Mouse (Mus musculus) hindbrain, embryonic 14.5 days (tissue): Measurements from ENCODE around the gene B3galnt2. TPM values are rescaled to one million over a fixed set of nuclear protein-coding genes. Genes with fewer than 3 reads are reported as not detected.

Experiments used
- ATAC-seq: fragments of 200-750 bp; cut with Nextera tagmentation; 2 replicates; pipeline ENCODE4 v1.8.0; 2017; ENCODE audit warnings: moderate number of reproducible peaks, mild to moderate bottlenecking, moderate TSS enrichment, moderate library complexity; ENCODE audit not compliant: low FRiP score
- DNase-seq: peaks from one replicate; pipeline ENCODE4 v3.0.0-alpha.2; 2015; ENCODE audit warnings: low spot score
- H3K27ac ChIP-seq: fragments of 300-500 bp; sonication (generic); 2 replicates; pipeline ENCODE4 v1.5.1; 2014; ENCODE audit warnings: mild to moderate bottlenecking, moderate library complexity
- H3K27me3 ChIP-seq: fragments of 300-500 bp; sonication (generic); 2 replicates; pipeline ENCODE4 v1.6.1; 2014; ENCODE audit warnings: mild to moderate bottlenecking, low read length, mixed read lengths; ENCODE audit not compliant: control insufficient read depth, insufficient read depth
- H3K36me3 ChIP-seq: fragments of 300-500 bp; sonication (generic); replicated peaks from 2 replicates; pipeline ENCODE4 v1.6.1; 2014; ENCODE audit not compliant: control insufficient read depth, insufficient read depth
- H3K4me1 ChIP-seq: fragments of 300-500 bp; sonication (generic); replicated peaks from 2 replicates; pipeline ENCODE4 v1.6.1; 2014; ENCODE audit warnings: antibody characterized with exemption, low read length, mixed read lengths; ENCODE audit not compliant: control insufficient read depth, insufficient read depth
- H3K4me2 ChIP-seq: fragments of 300-500 bp; sonication (generic); replicated peaks from 2 replicates; pipeline ENCODE4 v1.6.1; 2014; ENCODE audit warnings: mild to moderate bottlenecking, moderate library complexity
- H3K4me3 ChIP-seq: fragments of 300-500 bp; sonication (generic); replicated peaks from 2 replicates; pipeline ENCODE4 v1.5.1; 2014; ENCODE audit warnings: mild to moderate bottlenecking, low read length
- H3K9ac ChIP-seq: fragments of 300-500 bp; sonication (generic); 2 replicates; pipeline ENCODE4 v1.6.1; 2014
- H3K9me3 ChIP-seq: fragments of 300-500 bp; sonication (generic); 2 replicates; pipeline ENCODE4 v1.6.1; 2016; ENCODE audit warnings: low read length; ENCODE audit not compliant: control insufficient read depth
- WGBS: fragments of 180-500 bp; shearing (Covaris S2); extraction: QIAGEN DNeasy Blood & Tissue Kit; methylation state at CpG from one replicate; pipeline ENCODE4 v1.1.7; 2014; 5-methylcytosine and 5-hydroxymethylcytosine counted together
- polyA plus RNA-seq: library from polyadenylated mRNA; unstranded; fragments of >200 nt; fragmentation: Nextera tagmentation; extraction: Ambion mirVana; gene quantifications from 2 replicates; pipeline ENCODE4 v1.2.1, GENCODE M21; 2014

B3galnt2 gene
- polyA plus RNA-seq, 1 experiment from 2014 or later, result 15.6 TPM

DNA sequence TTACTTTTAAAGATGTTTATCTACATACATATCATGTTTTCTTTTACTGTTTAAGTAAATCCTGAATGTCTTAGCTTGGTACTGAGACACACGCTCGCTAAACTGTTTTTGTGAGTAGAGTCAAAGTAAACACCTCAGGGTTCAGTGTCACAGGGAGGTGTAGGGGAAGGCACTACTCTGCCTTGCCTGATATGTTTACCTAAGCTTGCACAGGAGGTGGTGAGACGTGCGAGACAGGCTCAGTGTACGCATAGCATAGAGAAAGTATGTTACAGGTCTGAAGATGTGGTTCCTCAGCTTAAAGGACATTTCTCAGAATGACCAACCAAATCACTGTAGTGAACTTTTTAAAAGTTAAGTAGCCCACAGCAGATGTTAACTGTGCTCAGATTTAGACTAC is 43.2 kb downstream of the B3galnt2 start:
- no peak for DNase-seq
- H3K27ac ChIP-seq, result no peak overlapping the region
- WGBS, result 93% methylated on average over 5 of the region's 5 CpGs
- no peaks in the 10 kb centered on the region for H3K27me3 ChIP-seq
- no peak overlapping the region for H3K4me3 ChIP-seq
- H3K36me3 ChIP-seq, result peaks cover 99% of the 10 kb centered on the region
- no peak overlapping the region for H3K9ac ChIP-seq
- no peak overlapping the region for H3K4me2 ChIP-seq
- H3K9me3 ChIP-seq, result no peaks in the 10 kb centered on the region
- no peaks in the 10 kb centered on the region for H3K4me1 ChIP-seq
- ATAC-seq, result no peak

DNA sequence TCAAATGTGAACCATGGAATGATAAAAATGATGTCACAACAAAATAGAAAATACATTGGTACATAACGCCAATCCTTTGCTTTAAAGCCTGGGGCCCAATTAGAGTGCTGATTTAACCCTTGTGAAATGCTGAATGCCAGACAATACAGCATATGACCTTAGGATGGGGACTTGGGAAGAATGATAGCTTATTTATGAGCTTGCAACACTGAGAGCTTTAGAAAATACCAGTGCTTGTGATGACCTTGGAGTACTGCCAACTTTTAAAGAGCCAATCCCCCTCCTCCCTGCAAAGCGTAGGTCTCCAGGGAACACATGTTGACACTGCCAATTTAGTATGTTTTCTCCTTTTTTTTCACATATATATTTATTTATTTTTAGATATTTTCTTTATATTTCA is 48.4 kb downstream of the B3galnt2 start:
- peaks cover 96% of the 10 kb centered on the region for H3K36me3 ChIP-seq
- 62% methylated on average over 2 of the region's 2 CpGs for WGBS
- H3K27me3 ChIP-seq, result no peaks in the 10 kb centered on the region
- H3K9ac ChIP-seq, result no peak overlapping the region
- no peak overlapping the region for H3K4me2 ChIP-seq
- H3K9me3 ChIP-seq, result no peaks in the 10 kb centered on the region
- no peak for DNase-seq
- H3K27ac ChIP-seq, result no peak overlapping the region
- no peak for ATAC-seq
- no peak overlapping the region for H3K4me3 ChIP-seq
- H3K4me1 ChIP-seq, result no peaks in the 10 kb centered on the region

DNA sequence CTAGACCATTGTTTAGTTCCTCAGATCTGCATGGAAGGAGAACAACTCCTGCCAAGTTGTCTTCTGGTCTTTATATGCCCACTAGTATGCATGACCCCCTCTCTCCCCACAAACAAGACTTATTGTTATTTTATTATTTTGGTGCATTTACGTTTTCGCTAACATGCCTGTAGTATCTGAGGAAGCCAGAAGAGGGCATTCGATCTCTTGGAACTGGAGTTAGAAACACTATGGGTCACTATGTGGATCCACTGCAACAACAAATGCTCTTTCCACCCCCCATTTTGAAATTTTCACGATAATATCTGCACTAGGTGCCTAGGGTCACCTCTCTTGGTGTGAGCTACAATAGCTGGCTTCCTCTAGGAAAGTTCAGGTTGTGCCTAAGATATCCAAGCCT is 49.8 kb downstream of the B3galnt2 start:
- H3K9me3 ChIP-seq, result no peaks in the 10 kb centered on the region
- no peaks in the 10 kb centered on the region for H3K4me1 ChIP-seq
- peaks cover 94% of the 10 kb centered on the region for H3K36me3 ChIP-seq
- H3K9ac ChIP-seq, result no peak overlapping the region
- ATAC-seq, result no peak
- 88% methylated on average over 4 of the region's 4 CpGs for WGBS
- H3K27ac ChIP-seq, result no peak overlapping the region
- DNase-seq, result no peak
- H3K27me3 ChIP-seq, result no peaks in the 10 kb centered on the region
- H3K4me3 ChIP-seq, result no peak overlapping the region
- no peak overlapping the region for H3K4me2 ChIP-seq

DNA sequence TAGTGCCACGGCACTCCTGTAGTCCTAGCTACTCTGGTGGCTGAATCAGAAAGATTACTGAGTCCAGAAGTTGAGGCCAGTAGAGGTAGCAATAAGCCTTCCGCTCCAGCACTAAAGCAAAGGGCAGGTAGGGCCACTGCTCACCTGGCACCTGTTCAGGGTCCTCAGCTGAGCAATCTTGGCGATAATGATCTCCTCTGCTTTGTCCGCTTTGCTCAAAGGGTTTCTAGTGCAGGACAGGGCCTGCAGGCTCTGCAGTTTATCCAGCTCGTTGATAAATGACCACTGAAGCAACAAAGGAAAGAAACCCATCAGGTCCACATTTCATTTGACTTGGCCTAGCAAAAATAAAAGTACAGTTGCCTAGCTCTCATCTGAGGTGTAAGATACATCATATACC is 50.7 kb downstream of the B3galnt2 start:
- Histone ChIP-seq H3K4me1 (no peaks in the 10 kb centered on the region), H3K9ac (no peak overlapping the region), H3K4me3 (no peak overlapping the region), H3K27ac (no peak overlapping the region), H3K36me3 (peaks cover 92% of the 10 kb centered on the region), H3K27me3 (no peaks in the 10 kb centered on the region), H3K4me2 (no peak overlapping the region), H3K9me3 (no peaks in the 10 kb centered on the region)
- 96% methylated on average over 5 of the region's 5 CpGs for WGBS
- ATAC-seq, result no peak
- DNase-seq, result no peak

DNA sequence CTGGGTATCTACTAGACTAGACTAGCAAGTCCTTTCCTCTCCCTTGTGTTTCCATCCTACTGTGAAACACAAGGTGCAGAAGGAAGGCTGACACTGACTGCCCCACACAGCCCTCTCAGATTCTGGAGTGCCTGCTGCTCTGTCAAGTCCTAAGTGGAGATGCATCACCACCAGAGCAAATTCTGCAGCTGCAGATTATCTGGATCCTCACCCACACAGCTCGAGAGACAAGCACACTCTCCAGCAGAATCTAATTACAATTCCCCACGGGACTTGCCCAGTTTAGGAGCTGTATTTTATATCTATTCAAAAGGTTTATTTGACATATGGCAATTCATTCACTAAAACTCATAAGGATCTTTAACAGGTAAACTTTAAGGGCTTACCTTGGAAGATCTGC is 51.8 kb downstream of the B3galnt2 start:
- Histone ChIP-seq H3K9me3 (no peaks in the 10 kb centered on the region), H3K9ac (no peak overlapping the region), H3K4me1 (no peaks in the 10 kb centered on the region), H3K4me3 (no peak overlapping the region), H3K27ac (no peak overlapping the region), H3K36me3 (peaks cover 86% of the 10 kb centered on the region), H3K27me3 (no peaks in the 10 kb centered on the region), H3K4me2 (no peak overlapping the region)
- no peak for DNase-seq
- WGBS, result 69% methylated on average over 2 of the region's 2 CpGs
- no peak for ATAC-seq

DNA sequence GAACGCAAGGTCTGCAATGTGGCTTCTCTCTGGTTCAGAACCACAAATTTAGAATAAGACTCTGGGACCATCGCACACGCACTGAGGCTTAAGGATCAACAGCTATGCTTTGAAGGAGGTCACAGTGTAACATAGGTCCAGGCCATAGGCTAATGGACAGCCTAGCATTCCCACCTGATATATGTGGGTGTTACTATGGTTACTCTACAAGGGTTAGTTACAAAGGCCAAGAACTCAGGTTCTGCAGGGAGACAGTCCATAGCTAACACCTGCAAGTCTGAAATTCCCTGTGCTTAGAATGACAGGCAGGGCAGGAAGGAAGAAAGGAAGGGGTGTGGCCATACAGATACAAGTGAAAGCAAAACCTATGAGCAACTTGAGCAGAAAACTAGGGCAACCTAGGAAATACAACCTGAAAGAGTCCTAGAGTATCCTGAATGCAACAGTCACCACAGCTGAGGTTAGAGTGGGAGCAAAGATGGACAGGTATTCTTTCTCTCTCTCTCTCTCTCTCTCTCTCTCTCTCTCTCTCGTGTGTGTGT is 57.3 kb downstream of the B3galnt2 start:
- no peak overlapping the region for H3K9ac ChIP-seq
- no peak overlapping the region for H3K27ac ChIP-seq
- H3K4me3 ChIP-seq, result no peak overlapping the region
- ATAC-seq (no peak), DNase-seq (no peak)
- no peaks in the 10 kb centered on the region for H3K9me3 ChIP-seq
- H3K4me2 ChIP-seq, result no peak overlapping the region
- 89% methylated on average over 4 of the region's 4 CpGs for WGBS
- H3K27me3 ChIP-seq, result no peaks in the 10 kb centered on the region
- no peaks in the 10 kb centered on the region for H3K4me1 ChIP-seq
- peaks cover 85% of the 10 kb centered on the region for H3K36me3 ChIP-seq

DNA sequence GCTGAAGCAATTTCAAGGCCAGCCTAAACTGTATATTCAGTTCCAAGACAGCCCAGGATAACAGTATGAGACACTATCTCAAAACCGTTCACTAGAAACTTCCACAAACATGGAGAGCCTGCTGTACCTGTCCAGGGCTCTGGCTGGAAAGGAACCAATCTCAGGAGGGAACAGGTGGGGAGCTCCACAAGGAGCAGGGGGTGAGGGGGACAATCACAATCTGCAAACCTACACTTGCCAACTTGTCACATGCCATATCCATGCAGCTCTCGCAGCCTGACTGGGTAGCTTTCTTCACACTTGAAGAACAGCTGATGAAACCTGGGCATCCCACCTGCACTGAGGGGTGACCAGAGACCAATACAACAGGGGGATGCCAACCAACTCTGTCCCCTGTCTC is 59.7 kb downstream of the B3galnt2 start:
- Histone ChIP-seq H3K27ac (no peak overlapping the region), H3K4me3 (no peak overlapping the region), H3K36me3 (peaks cover 85% of the 10 kb centered on the region), H3K9me3 (no peaks in the 10 kb centered on the region), H3K4me2 (no peak overlapping the region), H3K27me3 (no peaks in the 10 kb centered on the region), H3K9ac (no peak overlapping the region), H3K4me1 (no peaks in the 10 kb centered on the region)
- ATAC-seq (no peak), DNase-seq (no peak)
- WGBS, result 96% methylated on average over 2 of the region's 2 CpGs

DNA sequence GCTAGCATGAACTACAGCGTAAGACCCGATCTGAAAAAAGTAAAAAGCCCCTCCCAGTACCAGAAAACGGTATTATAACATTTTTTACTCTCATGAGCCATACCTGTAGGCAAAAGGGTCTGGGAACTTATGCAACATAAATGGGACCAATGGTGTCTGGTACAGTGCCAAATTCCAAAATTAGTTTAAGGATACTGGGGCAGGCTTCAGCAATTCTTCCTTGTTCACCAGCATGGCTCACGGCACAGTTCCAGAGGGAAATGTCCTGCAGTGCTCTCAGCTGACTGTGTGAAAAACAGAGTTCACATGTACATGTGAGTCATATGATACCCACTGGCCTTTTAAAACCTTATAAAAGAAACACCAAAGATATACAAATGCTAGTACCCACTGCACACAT is 60.3 kb downstream of the B3galnt2 start:
- ATAC-seq, result no peak
- no peak overlapping the region for H3K4me2 ChIP-seq
- no peak overlapping the region for H3K9ac ChIP-seq
- no peaks in the 10 kb centered on the region for H3K9me3 ChIP-seq
- no peak overlapping the region for H3K4me3 ChIP-seq
- no peaks in the 10 kb centered on the region for H3K4me1 ChIP-seq
- DNase-seq, result no peak
- peaks cover 85% of the 10 kb centered on the region for H3K36me3 ChIP-seq
- 92% methylated on average over 4 of the region's 4 CpGs for WGBS
- H3K27me3 ChIP-seq, result no peaks in the 10 kb centered on the region
- no peak overlapping the region for H3K27ac ChIP-seq

DNA sequence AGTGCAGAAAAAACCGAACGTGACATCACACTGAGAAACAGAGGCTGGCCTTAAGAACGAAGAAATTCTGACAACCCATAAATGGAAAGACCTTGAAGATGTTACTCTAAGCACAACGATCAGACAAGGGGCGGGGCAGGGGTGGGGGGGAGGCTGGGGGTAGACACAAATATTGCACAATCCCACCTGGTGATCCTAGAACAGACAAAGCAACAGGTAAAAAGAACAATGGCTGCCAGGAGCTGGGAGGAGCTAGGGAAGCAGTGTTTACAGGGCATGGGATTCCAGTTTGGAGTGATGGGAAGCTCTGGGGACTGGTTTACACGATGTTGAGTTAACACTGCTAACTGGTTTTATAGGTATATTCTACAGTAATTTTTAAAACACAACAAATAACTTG is 61.3 kb downstream of the B3galnt2 start:
- DNase-seq, result no peak
- H3K9me3 ChIP-seq, result no peaks in the 10 kb centered on the region
- H3K9ac ChIP-seq, result no peak overlapping the region
- H3K36me3 ChIP-seq, result peaks cover 81% of the 10 kb centered on the region
- no peak for ATAC-seq
- no peak overlapping the region for H3K27ac ChIP-seq
- no peaks in the 10 kb centered on the region for H3K4me1 ChIP-seq
- H3K27me3 ChIP-seq, result no peaks in the 10 kb centered on the region
- 95% methylated on average over 6 of the region's 6 CpGs for WGBS
- H3K4me2 ChIP-seq, result no peak overlapping the region
- no peak overlapping the region for H3K4me3 ChIP-seq

DNA sequence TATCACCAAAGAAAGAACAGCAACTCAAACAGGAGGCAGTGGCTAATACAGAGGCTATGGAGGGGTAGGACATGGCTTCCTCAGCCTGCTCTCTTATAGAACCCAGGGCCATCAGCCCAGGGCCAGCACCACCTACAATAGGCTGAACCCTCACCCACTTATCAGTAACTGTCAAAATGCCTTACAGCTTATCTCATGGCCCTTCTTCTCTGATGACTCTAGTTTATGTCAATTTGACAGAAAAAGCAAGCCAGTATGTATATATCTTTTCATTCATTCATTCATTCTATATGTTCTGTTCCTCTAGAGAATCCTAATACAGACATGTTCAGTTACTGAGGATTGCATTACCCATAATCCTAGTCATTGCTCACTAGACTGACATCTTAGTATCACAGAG is 64.0 kb downstream of the B3galnt2 start:
- Histone ChIP-seq H3K4me2 (no peak overlapping the region), H3K4me1 (no peaks in the 10 kb centered on the region), H3K9ac (no peak overlapping the region), H3K9me3 (no peaks in the 10 kb centered on the region), H3K4me3 (no peak overlapping the region), H3K36me3 (peaks cover 59% of the 10 kb centered on the region), H3K27me3 (no peaks in the 10 kb centered on the region), H3K27ac (no peak overlapping the region)
- no peak for ATAC-seq
- no peak for DNase-seq
